Mouse (Mus musculus) brain, embryonic 14.5 days (tissue): ENCODE measurements around the gene Gm43064. TPM values are rescaled to one million over a fixed set of nuclear protein-coding genes. Genes with fewer than 3 reads are reported as not detected.

Experiments
- DNase-seq: peaks from one replicate; pipeline ENCODE4 v3.0.0-alpha.2; 2011; ENCODE audit warnings: low read depth
- CTCF ChIP-seq: fragments of 200-500 bp; IDR thresholded peaks from 2 replicates; pipeline ENCODE4 v1.5.1; 2012; ENCODE audit warnings: inconsistent platforms, mild to moderate bottlenecking, moderate library complexity, borderline replicate concordance; ENCODE audit not compliant: insufficient read depth, insufficient read length; ENCODE audit errors: extremely low read depth
- POLR2A ChIP-seq: fragments of 200-500 bp; IDR thresholded peaks from 2 replicates; pipeline ENCODE4 v1.6.1; 2012; ENCODE audit warnings: mild to moderate bottlenecking, inconsistent platforms, borderline replicate concordance; ENCODE audit not compliant: poor library complexity, insufficient read depth, insufficient read length, severe bottlenecking; ENCODE audit errors: extremely low read depth
- polyA plus RNA-seq: library from polyadenylated mRNA; depleted of rRNA; stranded (reverse); fragments of >200 nt; gene quantifications from 2 replicates; pipeline ENCODE4 v1.2.3, GENCODE M21; 2012; rRNA removed

The Gm43064 gene
- polyA plus RNA-seq: 0.53 and 0.66 TPM in 2 replicates

DNA sequence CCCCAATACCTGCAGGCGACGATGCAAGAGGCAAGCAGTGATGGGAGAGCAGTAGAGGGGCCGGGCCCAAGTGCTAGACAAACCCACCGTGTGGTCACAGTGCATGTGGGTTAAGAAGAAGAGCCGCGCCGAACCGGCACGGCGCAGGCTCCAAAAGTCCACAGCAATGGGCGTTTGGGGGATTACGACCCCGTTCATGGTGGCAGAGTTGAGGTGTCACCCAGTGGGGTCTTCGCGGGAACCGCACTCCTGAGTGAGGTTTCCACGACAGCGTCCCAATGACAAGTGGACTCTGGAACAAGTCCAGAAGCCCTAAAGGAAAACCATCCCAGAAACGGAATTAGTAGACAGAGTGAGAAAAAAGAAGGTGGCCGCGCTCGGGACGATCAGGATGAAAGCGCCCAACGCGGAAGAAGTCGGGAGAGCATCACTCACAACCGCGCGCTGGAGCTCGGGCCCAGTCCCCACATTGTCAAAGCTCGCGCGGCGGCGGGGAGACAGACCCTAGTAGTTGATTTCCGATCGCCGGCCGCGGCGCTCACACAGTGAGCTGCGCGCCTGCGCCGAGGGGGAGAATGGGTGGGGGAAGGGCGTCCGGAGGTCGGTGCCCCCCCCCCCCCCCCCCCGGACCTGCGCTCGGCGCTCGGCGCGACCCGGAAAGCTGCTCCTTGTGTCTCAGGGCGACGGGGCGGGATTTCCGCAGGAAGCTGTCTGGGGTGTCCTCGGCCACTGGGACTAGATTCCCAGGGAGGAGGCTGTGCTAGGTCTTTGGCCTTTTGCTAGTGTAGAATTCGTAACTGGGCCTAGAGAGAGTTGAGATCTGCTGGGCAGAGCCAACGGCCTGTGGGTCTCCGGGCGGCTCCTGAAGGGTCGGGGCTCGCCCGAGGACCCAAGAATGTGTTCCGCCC is at the start of gene Gm43064, which contains the start of the genes Dclre1b and Ap4b1:
Gene Gm43064 (plus strand): TSS at position 683 of the 908 bp plus-strand sequence.
Gene Dclre1b (minus strand): TSS at position 554 of the 908 bp plus-strand sequence.
Gene Ap4b1 (plus strand): TSS at position 630 of the 908 bp plus-strand sequence.
- TF ChIP-seq CTCF: no peak
- peak; percentile 66; the same call in 1 of the 2 replicates for TF ChIP-seq POLR2A
- DNase-seq: peak; percentile 97

GRCm38 (mm10) chr3:103766789-103767188 is 42.6 kb upstream of the Gm43064 start:
- no peak for DNase-seq
- no peak for TF ChIP-seq POLR2A

- no peak for TF ChIP-seq POLR2A
- TF ChIP-seq CTCF: no peak
- peak; percentile 34 for DNase-seq
These were observed 37.7 kb upstream of the Gm43064 start for GRCm38 (mm10) chr3:103771531-103772130.

- DNase-seq: no peak
- TF ChIP-seq CTCF: no peak
- TF ChIP-seq POLR2A: no peak
These were observed 36.5 kb upstream of the Gm43064 start for GRCm38 (mm10) chr3:103772846-103773245.

DNA sequence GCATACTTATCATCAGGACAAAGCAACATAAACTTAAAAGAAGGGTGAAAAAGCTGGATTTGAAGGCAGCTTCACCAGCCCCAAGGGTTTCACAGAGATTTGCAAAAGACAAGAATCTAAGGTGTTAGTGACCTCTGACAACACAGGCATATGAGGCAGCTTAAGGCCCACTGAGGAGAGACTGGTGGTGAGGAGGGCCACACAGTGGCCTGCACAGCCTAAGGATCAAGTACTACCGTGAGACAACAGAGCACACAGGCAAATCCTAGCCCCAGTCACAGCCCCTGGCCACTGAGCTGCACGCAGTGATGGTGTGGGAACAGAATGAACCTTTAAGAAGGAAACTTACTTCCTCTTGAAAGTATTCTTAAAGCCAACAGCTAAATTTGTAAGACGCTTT is 35.9 kb upstream of the Gm43064 start:
- DNase-seq: no peak
- TF ChIP-seq POLR2A (no peak), CTCF (no peak)

DNA sequence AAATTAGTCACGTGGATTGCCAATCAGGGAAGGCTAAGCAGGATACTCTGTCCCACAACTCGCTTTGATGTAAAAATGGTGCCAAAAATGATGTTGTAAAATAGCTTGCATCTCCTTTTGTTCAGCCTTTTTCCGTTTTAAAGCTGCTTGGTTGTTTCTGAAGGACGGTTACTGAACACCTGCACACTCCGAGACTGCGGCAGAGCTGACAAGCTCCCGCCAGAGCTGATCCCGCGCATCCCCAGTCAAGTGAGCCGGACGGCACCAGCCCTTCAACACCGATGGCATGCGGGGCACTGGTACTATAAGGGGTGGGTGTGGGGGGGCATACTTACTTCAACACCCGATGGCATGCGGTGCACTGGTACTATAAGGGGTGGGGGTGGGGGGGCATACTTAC is 35.4 kb upstream of the Gm43064 start:
- no peak for TF ChIP-seq CTCF
- TF ChIP-seq POLR2A: no peak

DNA sequence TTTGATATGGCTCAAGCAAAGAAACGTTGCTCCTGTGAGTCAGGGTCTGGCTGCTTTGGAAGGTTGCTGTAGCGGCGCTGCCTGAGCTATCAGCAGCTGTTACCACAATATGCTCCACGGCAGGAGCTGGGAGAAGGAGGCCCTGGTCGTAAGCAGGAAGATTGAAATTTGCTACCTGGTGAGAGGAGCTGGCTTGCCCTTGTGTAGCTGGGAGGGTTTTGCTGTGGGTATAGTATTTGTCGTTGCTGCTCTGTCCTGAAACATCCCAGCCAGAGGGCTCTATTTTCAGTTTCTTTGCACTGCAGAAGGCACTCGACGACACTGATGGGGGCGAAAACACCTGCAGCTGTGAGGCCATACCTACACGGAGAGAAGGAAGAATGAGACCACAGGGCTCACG is 31.4 kb upstream of the Gm43064 start:
- peak; percentile 5 for DNase-seq
- TF ChIP-seq POLR2A: no peak
- TF ChIP-seq CTCF: no peak

More for the DNA sequence above, 35.4 kb upstream of the Gm43064 start:
- peak; percentile 22 for DNase-seq

DNA sequence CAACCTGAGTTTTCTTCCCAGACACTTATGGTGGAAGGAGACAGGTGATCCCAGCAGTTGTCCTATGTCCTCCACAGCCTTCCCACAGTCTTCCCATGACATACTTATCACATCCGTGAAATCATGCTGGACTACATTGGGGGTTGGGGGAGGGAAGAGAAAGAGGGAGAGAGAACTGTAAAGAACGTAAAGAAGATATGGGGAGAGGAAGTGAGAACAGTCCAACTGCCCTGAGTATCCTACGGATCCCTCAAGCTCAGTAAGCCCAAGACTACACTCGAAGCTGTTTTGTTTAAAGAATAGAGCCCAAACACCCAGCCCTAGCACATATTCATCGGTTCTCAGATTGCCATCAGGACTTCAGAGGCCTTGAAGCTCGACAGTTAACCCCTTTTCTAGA is 30.7 kb upstream of the Gm43064 start:
- no peak for DNase-seq
- no peak for TF ChIP-seq POLR2A

DNA sequence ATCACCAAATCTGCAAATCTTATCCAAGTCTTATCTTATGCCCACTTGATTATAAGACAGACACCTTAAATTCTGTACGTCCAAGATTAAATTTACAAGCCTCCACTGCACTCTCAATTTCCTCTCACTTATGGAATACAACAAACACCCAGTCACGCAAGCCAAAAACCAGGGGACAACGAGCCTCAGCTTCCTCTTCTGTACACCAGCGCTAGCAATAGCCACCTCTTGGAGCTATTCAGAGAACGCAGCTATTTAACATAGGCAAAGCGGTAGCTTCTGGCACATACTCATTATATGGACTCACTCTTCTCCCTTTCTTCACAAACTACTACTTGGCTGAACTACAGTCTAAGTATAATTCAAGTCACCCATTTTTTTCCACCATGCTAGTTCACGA is 30.2 kb upstream of the Gm43064 start:
- TF ChIP-seq CTCF: no peak
- DNase-seq: peak; percentile 6

DNA sequence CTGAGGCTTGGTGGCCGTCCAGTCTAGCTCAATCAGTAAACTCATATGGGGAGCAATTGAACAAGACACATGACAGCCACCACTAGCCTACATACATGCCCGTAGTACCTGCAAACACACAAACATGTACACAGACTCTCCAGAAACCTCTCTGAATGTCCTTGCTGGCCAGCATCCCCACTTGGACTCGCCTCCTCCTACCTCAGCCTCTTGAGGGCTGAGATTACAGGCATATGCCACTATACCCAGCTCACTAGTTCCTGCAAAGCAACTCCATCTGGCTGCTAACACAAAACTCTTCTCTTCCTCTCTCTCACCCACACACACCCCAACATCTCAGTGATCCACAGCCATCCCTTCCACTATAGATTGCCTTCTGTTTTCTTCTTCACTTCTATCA is 29.1 kb upstream of the Gm43064 start:
- TF ChIP-seq POLR2A (no peak), CTCF (no peak)
- DNase-seq: no peak

DNA sequence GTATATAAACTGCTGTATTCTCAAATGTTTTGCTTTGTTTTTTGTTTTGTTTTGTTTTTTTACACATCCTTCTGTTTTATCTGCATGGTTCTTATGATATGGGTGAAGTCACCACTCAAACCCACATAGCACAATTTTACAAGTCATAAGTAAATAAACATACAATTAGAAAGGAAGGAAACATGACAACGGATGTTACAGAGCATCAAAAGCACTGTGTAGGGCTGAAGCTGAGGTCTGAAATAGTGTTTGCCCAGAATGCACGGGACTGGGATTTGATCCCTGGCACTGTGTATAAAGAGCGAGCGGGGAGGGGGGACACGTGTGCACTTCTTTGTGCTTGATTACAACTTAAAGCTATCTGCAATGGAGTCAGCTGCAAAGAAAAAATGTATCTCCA is 28.6 kb upstream of the Gm43064 start:
- TF ChIP-seq CTCF: no peak
- TF ChIP-seq POLR2A: no peak
- no peak for DNase-seq
